Comparison of ENCODE assay signal across 9 mouse cellular contexts in the genomic region with DNA sequence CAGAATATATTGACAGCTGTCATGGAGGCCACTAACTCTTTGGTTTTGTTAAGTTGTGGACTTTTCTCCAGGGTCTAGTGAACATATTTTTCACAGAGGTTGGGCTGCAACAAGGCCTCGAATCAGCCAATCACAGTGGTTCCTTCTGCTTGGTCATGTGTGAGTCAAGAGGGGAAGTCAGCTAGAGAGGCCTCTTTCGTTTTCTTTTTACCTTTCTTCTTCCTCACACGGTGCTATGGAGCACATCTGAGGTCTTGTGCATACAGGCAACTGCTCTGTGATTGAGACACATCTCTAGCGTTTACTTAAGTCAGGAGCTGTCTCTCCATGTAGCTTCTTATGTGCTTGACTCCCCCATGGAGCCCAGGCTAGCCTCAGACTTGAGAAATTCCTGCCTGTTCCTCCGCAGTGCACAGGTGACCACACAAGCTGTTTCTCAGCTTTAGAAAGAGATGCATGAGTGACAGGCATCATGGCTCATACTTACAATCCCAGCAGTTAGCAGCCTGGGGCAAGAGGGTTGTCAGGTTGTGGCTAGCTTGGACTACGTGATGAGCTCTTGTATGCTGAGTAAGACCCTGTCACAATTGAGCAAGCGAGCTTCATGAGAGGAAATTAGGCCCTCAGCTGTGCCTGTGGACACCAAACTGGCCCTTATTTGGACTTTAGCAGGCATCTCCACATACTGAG. TPM values are rescaled to one million over a fixed set of nuclear protein-coding genes. Genes with fewer than 3 reads are reported as not detected.
DNase-seq lines count a peak whose midpoint lies in the region; ATAC-seq and TF ChIP-seq lines count a peak whose summit lies in the region.
"Had no signal": no experiment of that assay in that cellular context is flagged by ENCODE, and none has a peak within 500 bp of the region (broad histone marks: within the 10 kb centered on the region; RNA-seq: fewer than 3 reads in every experiment).

No protein-coding gene starts in this region.

- H3K9me3 ChIP-seq in lung, postnatal 0 days (ENCODE audit: low read length), result no peaks in the 10 kb centered on the region
- H3K9me3 ChIP-seq: heart, embryonic 10.5 days had no signal

- no peaks in the 10 kb centered on the region for H3K4me1 ChIP-seq in lung, postnatal 0 days (ENCODE audit: insufficient read depth, low read depth, low read length)

- no peak overlapping the region for H3K4me2 ChIP-seq in lung, postnatal 0 days (replicated peaks; ENCODE audit: low read depth, low read length)

- no peak overlapping the region for H3K4me3 ChIP-seq in lung, postnatal 0 days (ENCODE audit: low read depth, low read length)
- H3K4me3 ChIP-seq: heart, embryonic 10.5 days had no signal

- H3K36me3 ChIP-seq in lung, postnatal 0 days (ENCODE audit: insufficient read depth, low read length), result no peaks in the 10 kb centered on the region

- TF ChIP-seq EP300 in lung, postnatal 0 days (IDR thresholded peaks at IDR 0.05), result no peak

- H3K27me3 ChIP-seq in lung, postnatal 0 days (replicated peaks; ENCODE audit: insufficient read depth, low read length), result no peaks in the 10 kb centered on the region

- TF ChIP-seq CTCF in lung, postnatal 0 days (IDR thresholded peaks at IDR 0.05), result no peak

- no peak overlapping the region for H3K9ac ChIP-seq in lung, postnatal 0 days (replicated peaks; ENCODE audit: low read depth)

- H3K27ac ChIP-seq in lung, postnatal 0 days (ENCODE audit: low read length), result no peak overlapping the region
- H3K27ac ChIP-seq: heart, embryonic 10.5 days had no signal

- ATAC-seq in lung, postnatal 0 days, result peak; percentile 25; the same call in 1 of the 2 replicates
- peak; percentile 82 for ATAC-seq in CD4-positive, CD25-positive, alpha-beta regulatory T cell, adult 4 months
- ATAC-seq in erythroid progenitor cell, adult 5-6 weeks (replicated peaks; ENCODE audit: low FRiP score, poor library complexity, severe bottlenecking), result no peak

- 71% methylated on average over 7 of the region's 7 CpGs for WGBS in lung, postnatal 0 days

- DNase-seq in lung, postnatal 0 days (ENCODE audit: low spot score), result peak; percentile 38
- no peak for DNase-seq in lung, postnatal 14 days
- DNase-seq in induced T-regulatory cell, adult 2 months (ENCODE audit: low read depth), result peak; percentile 82
- DNase-seq in natural killer cell, adult 2 months (ENCODE audit: low spot score in 2 of 2), result peak; percentile 40 to 70
- DNase-seq in cerebellum, adult 8-10 months, result no peak
- DNase-seq in adrenal gland, postnatal 10 days, result no peak

RNA-seq across cellular contexts. Expression of a gene that starts 9.0 kb away (rescaled TPM):
- 27.9 and 29.5 TPM in 2 replicates for polyA plus RNA-seq in lung, postnatal 0 days (2015; fragmentation: Nextera tagmentation; extraction: Ambion mirVana)
- 10 to 100 TPM; 39.1 to 54.2 TPM for polyA plus RNA-seq in CD4-positive, CD25-positive, alpha-beta regulatory T cell, adult 4 months (2017; shearing (Covaris generic))
- 18.4 and 21.4 TPM in 2 replicates for total RNA-seq in erythroid progenitor cell, adult 5-6 weeks (2015; ENCODE audit: low replicate concordance)
- total RNA-seq in erythroid progenitor cell, adult 5-6 weeks (2017; ENCODE audit: low replicate concordance), result 4.6 and 6.6 TPM in 2 replicates
- total RNA-seq in adrenal gland, postnatal 10 days (2021), result 10 to 100 TPM; 43.5 to 55.8 TPM

Comparison
In these comparisons a context has a peak if more than half of its experiments do, and no peak if none do; other contexts are left out.
1. DNase-seq: peak in lung, postnatal 0 days (single experiment), induced T-regulatory cell, adult 2 months (single experiment) and natural killer cell, adult 2 months (2 of 2); none in lung, postnatal 14 days (single experiment), cerebellum, adult 8-10 months (single experiment) and adrenal gland, postnatal 10 days (single experiment).